Mouse (Mus musculus) gonadal fat pad, adult 2 months (tissue): ENCODE measurements at regions not wholly inside any gene's neighbourhood (a gene's known extent, or its start where the extent isn't known, plus 50 kb on each side); places are given as distances from the start of the nearest gene placed in this dataset.

Experiments
- DNase-seq: peaks from one replicate; pipeline ENCODE4 v3.0.0-alpha.2; 2012; ENCODE audit warnings: low read depth

DNA sequence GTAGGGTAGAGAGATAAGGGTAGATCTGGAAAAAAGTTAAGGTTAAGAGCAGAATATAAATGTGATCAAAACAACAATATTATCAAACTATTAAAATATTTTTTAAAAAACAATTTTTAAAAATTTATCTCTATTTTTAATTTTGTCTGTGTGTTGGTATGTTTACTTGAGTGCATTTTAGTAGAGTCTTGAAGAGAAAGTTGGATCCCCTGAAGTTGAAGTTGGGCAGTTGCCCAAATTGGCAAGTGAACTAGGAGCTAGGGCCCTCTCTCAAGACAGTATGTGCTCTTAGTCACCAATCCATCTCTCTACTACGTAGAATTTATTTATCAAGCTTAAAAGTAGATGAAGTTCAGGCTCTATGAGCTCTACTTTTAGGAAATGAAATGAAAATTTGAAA is 59.9 kb downstream of the Adamts1 start:
- no peak for DNase-seq

DNA sequence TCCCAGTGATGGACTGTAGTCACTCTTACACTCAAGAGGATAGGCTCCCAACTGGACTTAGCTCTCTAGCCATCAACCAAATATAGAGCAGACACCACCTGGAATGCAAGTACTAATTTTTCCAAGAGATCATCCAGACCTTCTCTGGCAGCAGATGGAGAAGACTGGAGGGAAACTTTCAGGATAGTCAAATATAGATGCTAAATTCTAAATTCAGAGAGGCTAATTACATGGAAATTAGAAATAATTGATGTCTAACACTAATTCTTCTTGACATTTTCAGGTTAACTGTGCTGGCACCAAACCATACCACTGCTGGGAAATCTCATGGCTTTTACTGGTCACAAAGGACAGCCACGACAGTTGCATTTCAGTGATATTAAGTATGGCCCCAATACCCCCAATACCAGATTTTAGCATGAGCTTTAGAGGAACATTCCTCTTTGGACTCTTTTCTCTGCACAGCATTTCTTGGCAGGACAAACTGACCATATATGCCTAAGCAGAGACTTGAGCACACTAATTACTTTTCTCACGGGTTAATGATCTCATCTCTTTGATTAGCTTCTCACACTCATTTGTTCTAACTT is 64.2 kb downstream of the Adamts1 start:
- no peak for DNase-seq

DNA sequence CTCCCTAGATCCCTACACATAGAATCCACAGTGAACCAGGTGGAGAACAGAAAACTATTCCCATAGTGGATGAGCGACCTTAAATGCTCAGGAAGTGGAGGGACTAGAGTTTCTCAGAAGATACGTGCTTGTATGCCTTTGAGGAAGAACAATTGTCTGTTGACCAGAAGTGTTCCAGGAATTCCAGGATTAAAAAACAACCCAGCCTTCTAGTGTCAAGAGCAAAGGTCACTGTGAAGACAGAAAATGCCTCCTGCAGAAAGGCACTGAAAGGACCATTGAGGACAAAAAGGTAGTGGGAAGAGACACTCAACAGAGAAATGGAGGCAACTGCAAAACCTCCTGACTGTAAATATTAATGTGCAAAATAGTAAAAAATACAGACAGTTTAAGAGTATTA is 74.9 kb downstream of the Adamts1 start:
- no peak for DNase-seq

DNA sequence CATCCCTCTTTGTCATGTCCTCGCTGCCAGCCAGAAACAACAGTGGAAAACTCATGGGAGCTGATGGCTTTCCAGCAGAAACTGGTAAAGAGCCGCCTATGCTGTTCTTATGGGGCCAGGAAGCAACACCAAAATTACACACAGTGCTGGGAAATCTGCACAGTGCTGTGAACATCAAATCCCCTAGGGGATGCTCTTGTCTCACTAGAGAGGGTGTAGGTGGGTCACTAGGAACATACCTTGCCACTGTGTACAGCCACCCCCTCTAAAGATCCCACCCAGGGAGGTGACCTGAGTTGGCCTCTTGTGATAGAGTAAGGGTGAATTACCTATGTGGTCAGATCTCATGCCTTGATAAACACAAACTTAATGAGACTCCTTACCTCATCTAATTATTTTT is 80.9 kb downstream of the Adamts1 start:
- DNase-seq = no peak

DNA sequence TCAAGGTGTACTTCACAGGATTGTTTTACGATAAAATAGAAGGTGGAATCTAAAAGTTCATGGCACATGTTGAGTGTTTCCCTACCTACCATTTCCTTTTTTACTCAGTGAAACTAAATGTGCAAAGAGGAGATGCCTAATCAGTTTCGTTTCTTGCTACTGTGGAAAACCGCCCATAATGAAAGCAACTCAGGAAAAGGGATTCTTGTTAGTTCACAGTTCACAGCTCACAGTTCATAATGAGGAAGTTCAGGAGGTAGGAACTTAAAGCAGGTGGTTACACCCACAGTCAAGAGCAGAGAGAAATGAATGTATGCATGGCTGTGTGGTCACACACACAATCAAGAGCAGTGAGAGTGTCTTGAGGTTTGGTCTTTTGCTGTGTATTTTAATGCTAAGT is 90.6 kb downstream of the Adamts1 start:
- DNase-seq = no peak

DNA sequence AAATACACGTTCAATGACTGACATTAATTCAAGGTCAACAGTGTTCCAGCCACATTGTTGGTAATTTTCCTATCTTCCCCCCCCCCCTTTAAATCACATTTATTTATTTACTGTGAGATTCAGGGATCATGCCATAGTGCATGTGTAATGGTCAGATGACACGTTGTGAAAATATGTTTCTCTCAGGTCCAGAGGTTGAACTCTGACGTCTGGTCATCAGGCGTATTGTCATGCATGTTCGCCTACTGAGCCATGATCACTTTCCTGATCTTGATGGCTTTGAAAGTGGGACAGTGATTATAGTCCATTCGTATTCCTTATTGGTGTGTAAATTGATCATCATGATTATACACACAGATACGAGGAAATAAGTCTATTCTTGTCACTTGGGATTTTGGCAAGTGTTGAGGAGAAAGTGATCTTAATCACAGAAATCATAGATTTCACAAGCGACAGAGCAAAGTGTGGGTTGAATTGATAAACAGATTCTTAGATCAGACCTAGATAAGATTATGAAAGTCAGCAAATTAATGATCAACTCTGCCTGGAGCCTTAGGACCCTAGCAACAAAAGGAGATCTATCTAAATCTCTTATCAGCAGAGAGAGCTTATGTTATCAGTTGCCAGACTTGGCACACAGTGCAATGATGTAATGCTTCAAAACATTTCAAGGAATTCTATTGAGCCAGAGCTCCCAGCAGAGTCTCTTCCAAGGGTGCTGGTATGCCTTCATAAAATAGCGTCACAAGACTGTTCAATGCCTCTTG is 98.5 kb downstream of the Adamts1 start:
- DNase-seq = no peak

DNA sequence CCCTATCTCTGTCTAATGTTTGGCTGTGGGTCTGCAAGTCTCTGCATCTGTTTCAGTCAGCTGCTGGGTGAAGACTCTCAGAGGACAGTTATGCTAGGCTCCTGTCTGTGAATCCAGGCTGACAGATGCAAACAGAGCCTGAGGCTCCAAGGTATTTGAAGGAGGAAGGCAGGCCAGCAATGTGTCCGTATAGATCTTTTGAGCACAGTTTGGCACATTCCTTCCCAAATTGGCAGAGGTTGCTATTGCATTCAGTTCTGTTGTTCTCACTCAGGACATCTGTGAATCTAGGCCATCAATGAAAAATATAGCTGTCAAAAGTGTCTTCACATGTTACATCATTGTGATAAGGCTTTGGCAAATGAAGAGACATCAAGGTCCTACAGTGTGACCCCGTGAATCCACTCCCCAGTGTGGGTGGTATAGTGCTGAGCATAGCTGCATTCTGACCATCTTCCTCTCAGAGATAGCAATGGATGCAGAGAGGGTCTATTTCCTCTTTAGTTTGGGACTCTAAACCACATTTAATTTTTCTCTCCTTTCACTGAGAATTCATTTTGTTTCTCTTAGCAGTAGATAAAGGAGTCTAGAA is 99.9 kb downstream of the Adamts1 start:
- no peak for DNase-seq

DNA sequence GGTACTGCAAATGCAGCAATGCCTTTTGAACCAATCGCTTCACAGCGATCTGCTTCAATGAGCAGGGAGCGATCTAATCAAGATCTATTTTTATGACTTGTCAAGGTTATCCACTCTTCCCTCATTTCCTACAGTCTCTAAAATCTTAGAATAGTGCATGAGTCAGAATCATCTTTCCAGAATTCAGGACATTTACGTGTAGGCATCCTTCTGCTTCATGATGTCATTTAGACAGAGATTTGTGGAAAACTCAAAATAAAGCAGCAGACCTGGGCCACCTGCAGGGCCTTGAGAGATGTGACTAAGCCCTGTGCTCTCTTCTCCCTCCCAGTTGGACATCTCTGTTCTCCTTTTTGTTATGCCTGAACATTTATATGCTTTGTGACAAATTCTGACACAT is 103.6 kb downstream of the Adamts1 start:
- no peak for DNase-seq

DNA sequence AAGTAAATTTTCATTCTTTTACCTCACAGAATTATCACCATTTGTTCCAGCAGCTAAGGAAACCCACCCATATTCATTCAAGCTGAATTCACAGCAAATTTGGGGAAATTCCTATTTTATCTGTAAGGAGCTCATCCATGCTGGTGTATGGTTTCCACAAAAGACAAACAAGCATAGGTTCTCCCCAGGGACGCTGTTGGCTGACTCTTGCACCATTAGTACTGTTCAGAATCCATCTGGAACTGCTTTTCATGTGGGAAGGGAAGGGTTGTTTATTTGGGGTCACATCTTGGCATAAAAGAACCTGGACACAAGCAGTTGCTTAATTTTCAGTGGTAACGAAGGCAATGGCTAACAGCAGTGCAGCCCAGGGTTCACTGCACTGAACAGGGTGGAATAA is 120.2 kb downstream of the Adamts1 start:
- no peak for DNase-seq

DNA sequence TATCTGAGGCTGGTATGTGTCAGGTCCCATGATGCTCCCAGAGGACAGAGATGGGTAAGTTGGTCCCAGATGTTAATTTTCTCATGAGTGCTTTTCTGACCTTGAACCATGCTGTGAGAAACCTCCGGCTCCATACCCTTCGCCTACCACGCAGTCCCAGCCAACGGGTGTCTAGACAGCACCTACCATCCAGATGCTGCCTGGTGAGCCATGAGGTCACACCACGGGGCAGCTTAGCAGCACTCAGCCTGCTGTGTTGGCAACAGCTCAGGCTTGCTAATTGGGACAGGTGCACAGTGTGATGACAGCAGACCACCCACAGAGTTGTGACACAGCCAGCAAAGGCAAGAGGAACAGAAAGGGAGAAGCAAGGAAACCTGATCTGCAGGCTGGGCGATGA is 122.6 kb downstream of the Adamts1 start:
- DNase-seq = peak; percentile 12

DNA sequence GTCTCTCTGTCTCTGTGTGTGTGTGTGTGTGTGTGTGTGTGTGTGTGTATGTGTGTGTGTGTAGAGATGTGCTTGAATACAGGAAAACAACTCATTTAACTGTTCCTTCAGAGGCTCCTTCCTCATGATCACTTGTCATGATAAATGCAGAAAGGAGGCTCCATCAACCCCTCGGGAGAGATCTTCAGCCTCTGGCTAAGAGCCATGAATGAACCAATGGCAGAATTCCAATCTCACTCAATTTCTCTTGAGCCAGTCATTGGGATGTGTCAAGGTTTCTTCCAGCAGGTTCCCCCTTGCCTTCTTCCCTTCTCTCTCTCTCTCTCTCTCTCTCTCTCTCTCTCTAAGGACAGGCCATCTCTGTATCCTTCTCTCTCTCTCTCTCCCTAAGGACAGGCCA is 124.1 kb downstream of the Adamts1 start:
- no peak for DNase-seq

DNA sequence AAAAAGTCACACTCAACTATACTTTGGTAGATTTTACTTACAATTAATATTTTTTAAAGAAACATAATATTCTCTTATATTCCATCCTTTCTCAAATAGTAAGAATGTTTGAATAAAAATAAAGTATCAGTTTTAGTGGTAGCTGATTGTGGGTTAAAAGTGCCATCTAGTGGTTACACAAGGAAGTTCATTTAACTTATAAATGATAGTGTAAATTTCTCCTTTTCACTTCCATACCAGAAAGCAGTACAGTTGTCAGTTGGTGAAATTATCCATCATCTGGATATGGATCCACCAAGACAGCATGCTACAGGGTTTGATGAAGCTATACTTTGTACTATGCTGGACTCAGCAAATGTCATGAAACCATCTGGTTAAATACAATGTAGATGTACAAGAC is 124.7 kb downstream of the Adamts1 start:
- no peak for DNase-seq

DNA sequence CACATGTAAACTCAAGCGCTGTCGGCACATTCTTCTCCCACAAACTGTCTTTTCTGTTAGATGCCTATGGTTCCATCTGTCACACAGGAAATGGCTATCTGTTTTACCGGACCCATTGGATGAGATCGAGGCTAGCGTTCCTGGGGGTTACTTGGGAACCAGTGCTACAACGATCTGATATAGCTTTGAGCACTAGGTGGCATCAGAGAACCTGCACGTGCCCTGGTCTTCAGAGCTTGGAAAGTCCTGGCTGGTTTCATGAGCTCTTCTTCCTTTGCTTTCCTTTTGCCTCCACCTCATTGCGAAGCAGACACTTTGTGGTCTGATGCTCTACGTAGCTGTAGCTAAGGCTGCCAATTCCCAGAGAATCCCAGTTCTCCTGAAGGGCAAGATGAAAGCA is 123.8 kb upstream of the Cyyr1 start:
- no peak for DNase-seq

DNA sequence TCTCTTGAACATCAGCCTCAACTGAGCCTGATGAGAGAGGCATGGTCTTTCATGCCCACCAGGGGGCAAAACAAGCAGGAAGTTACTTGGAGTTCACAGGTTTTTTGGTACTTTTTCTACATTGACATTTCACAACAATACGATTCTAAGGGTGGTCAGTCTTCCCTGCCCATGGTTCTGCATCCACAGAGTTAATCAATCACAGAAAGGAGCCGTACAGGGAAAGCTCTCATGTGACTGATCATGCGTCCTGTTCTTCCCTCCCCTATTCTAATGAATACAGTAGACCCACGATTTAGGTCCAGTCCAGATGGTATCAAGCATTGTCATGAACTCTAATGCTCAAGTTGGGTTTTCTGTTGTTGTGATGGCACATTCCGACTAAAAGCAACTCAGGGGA is 115.6 kb upstream of the Cyyr1 start:
- no peak for DNase-seq

DNA sequence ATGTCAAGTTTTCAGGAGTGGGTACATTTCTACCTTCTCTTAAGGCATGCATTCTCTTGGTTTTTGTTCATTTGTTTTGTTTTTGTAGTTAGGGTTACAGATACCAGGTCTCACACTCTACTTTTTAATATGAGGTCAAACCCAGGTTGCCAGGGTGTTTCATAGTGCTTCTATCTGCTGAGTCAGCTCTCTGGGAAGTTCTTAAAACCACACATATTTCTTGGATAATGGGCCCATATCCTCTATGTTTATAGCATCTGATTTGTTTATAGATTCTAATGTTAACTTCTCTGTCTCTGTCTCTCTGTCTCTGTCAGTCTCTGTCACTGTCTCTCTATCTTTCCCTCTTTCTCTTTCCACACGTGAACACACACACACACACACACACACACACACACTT is 114.6 kb upstream of the Cyyr1 start:
- no peak for DNase-seq

DNA sequence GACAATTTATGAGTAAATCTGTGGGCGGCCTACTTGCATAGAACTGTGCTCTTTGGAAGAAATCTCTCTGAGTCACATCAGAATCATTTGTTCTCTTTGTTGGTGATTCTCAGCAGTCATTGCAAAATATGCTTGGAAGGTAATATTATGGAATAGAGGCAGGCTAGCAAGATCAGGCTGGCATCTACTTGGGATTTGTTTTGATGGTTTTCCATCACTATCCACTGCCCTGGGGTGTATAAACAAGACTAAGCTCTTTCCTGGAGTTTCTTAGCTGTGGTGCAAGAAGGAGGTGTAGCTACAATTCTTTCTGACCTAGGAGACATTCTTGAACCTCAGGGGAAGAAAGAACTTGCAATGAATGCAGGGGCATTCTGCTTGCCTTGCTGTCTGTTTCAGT is 96.3 kb upstream of the Cyyr1 start:
- peak; percentile 96 for DNase-seq

DNA sequence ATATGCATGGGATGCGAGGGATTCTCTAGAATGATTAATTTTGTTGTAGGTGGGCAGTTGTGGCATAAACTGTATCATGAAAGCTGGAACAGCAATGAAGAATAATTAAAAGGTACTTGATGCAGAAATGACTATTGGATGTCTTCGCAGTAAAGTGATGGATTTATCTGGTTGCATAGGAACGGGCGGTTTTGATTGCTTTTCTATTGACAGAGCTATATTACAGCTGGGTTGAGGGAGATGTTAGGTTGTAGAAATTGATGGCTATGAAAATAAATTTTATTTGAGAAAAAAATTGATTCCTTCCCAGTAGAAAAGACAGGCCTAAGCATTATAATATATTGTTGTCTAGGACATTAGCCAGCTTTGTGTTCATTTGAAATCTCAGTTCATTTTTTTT is 87.8 kb upstream of the Cyyr1 start:
- DNase-seq = no peak

DNA sequence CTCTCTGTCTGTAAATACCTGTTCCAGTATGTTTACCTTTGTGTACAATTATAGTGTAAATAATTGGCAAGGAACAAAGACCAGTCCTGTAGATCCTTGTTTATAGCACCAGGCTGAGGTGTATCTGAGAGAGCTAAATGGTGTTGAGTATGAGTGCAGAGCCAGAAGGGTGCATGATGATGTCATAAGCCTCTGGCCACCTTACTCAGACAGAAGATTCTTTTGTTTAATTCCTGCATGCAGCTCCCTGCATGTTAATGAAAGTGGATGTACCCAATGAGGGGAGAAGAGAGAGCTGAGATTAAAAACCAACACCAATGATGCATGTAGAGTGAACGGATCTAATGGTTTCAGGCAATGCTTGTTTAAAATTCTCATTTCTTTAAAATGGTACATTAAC is 83.9 kb upstream of the Cyyr1 start:
- DNase-seq = no peak

DNA sequence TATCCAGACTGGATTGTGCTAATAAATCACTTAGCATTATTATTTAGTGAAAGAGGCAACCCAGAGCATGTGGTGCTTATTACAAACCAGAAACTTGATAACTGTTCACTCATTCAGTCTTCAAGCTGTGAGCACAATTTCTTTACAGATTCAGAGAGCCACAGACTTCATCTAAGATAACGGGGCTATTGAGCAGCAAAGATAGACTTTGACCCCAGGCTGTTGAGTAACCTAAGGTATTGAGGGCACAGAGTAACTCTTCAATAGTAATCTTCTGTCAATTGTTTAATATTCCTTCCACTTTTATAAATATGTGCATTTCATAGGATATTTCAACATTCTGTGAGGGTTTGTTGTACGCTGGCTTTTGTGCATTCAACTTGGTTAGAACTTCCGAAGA is 76.5 kb upstream of the Cyyr1 start:
- no peak for DNase-seq

DNA sequence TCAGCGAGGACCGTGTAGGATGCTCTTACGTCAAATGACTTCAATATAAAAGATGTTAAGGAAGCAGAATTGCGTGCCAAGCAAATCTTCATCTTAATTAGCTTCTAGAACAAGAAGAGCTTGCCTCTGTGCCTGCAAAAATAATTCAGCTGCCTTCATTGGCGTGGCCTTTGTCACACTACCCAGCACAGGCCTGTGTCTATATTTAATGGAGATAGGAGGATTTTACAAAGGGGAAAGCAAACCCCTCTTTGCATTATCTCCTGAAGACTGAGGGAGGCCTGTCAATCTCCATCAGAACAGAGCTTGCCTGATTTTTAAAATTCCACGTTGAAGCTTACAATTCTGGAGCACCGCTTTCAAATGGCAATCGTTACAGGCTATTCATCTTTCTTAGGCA is 71.3 kb upstream of the Cyyr1 start:
- DNase-seq = no peak

DNA sequence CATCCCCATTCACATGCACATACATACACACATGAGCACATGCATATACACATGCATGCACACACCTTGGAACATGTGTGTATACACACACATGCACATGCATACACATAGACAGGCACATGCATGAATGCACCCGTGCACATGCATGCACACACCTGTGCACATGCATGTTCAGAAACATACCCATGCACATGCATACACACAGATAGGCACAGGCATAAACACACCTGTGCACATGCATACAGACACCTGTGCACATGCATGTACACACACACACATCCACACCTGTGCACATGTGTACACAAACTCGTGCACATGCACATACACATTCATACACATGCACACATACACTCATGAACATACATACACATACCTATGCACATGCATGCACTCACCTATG is 50.9 kb upstream of the Cyyr1 start:
- no peak for DNase-seq
